Mouse (Mus musculus): ENCODE data around the gene Gm5617.
"Not testable (repeated sequence)": the region's sequence is repeated elsewhere in the genome, so short reads cannot be mapped to it uniquely, and the experiment has no call there.

Gm5617 gene

DNA sequence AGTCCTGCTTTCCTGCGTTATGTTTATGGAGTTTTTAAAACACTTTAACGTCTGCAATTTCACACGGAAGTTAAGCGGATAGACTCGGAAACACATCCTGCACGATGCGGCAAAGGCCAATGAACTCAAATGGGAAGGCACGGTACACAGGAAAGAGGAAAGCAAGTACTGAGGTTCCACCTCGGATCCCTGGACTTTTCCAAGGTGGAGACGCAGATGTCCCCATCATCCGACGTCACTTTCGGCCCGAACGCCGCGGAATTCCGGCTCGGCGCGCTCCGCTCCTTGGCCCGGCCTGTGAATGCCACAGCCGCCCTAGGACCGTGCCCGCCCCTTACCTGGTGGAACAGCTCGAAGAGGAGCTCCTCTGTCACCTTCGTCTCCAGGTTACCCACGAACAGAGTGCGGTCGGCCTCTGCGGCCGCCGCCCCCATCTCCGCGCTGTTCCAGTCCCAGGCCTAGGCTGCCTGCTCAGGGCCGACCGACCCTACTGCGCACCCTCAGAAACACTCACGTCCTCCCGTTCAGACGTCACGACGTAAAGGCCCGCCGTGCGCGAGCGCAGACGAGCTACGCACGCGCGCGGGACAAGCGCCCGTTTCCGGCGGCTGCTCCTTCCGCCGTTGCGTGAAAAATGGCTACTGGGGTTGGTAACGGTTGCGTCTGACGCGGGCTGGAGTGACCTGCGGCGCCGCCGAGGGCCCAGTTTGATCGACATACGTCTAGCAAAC is at the start of gene Gm5617, which contains the start of gene Rbm7:
TSS of gene Gm5617 (plus strand) at position 626 of the 731 bp plus-strand sequence.
TSS of gene Rbm7 (minus strand) at position 483 of the 731 bp plus-strand sequence.
- DNase-seq (ENCODE audit: low spot score), result peak; percentile 95

DNA sequence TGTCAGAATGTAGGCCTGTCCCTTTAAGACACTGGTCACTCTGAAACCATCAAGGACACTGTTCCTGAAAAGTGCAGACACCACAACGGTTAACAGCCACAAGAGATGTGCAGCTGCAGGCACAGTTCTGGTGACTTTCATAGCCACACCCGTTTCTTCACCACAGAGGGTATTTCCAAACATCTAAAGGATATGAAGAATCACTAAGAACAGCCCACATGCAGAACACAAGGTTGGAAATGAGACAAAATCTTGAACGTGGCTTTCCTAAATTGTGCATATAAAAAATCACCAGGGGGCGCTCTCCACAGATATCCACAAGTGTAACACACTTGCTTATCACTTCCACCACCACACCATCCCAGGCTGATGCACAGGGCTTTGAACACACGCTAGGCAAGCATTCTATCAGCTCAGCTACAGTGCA is 47.4 kb upstream of the Gm5617 start:
- no peak for DNase-seq (ENCODE audit: low spot score)

DNA sequence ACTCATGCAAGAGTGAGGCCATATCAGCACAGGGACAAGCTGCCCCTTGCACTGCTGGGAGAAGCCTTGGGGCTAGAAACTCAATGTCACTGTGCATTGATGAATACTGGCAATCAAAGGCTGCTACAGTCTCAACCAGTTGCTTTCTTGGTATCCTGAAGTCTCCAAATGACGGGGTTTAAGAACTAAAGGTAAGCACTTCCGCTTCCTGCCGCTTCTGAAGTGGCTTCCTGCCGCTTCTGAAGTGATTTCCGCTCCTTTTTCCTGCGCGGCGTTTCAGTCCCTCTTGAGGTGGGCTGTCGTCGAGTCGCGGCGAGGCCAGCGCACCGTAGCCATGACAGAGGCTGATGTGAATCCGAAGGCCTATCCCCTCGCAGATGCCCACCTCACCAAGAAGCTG is 45.2 kb upstream of the Gm5617 start:
- DNase-seq (ENCODE audit: low spot score), result no peak

DNA sequence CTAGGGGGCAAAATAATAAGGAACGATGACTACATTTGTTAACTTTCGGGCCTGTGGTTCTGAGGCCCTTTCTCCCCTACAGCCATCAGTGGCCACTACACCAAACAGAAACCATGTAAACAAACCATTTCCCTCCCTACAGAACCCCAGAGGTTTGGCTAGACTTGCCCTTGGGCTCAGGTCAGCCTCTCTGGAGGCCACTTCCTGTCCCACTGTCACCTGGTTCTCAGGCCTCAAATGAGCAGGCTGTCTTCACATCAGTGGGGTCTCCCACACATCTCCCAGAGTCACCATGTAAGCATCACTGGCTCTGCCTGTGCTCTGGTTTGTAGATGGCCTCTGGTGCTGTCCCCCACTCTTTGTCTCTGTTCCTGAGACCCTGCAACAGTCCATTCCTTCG is 39.3 kb upstream of the Gm5617 start:
- DNase-seq (ENCODE audit: low spot score), result no peak

DNA sequence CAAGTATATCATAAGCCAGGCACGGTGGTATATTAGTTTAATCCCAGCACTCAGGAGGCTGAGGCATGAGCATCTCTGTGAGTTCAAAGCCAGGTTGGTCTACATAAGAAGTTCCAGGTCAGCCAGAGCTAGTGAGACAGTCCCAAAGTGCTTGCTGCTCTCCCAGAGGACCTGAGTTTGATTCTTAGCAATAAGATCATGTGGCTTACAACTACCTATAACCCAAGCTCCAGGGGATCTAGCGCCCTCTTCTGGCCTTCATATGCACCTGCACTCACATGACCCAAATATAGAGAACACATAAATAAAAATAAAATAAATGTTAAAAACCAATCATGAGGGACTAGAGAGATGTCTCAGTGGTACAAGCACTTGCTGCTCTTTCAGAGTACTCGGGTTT is 36.4 kb upstream of the Gm5617 start:
- DNase-seq (ENCODE audit: low spot score), result no peak

DNA sequence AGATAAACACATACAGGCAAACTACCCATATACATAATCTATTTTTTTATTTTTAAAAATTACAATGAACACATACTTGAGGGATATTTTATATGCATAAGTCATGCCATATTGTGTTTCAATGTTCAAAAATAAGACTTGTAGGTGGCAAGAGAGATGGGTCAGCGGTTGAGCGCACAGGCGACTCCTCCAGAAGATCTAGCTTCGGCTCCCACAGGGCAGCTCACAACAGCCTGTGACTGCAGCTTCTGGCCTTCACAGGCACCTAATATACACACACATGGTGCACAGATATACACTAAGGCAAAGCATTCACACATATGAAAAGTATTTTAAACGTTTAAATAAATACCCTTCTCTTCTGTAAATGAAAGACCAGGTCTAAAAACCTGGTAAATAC is 35.9 kb upstream of the Gm5617 start:
- no peak for DNase-seq (ENCODE audit: low spot score)

DNA sequence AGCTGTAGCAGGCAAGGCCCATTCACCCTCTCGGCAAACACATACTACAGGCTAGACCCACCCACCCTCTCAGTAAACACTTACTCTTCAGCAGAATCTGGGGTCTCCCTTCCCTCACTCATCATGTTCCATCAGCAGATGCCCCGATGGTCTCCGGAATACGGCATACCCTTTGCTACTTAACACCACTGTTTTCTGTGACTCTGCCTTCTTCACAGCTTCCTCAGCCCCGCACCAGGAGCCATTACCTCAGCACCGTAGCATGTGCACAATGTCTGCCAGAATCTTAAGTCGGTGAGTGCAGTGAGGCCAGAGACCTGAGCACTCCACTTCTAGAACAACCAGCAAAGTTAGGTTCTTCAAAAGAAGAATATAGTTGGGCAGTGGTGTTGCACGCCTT is 34.5 kb upstream of the Gm5617 start:
- DNase-seq (ENCODE audit: low spot score), result no peak

DNA sequence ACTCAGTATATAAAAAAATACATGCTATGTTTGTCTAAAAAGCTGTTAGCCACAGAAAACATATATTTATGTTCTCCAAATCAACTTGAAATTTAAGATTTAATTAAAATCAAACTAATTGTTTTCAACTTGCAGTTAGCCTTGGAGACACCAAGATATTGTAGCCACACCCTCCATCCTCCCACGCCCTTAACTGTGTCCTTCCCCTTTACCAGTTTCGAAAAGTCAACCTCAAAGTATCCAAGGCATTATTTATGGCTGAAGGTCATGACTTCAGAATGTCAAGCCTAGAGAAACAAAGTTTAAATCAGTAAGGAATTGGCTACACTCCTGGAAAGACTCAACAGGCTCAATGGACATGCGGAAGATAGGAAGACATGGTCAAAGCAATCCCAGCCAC is 33.7 kb upstream of the Gm5617 start:
- no peak for DNase-seq (ENCODE audit: low spot score)

DNA sequence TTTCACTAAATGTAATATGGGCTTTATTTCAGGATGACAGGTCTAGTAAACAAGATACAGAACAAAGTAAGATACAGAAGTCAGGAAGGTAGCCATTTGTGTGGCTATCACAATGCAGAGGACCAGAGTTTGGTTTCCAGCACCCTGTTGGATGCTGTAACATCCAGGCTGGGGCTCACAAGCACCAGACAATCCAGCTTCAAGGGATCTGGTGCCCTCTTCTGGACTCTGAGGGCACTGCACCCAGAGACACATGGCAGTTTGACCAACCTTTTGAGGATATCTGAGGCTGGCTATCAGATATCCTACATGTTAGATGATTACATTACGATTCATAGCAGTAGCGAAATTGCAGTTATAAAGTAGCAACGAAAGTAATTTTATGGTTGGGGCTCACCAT is 29.6 kb upstream of the Gm5617 start:
- DNase-seq (ENCODE audit: low spot score), result no peak

DNA sequence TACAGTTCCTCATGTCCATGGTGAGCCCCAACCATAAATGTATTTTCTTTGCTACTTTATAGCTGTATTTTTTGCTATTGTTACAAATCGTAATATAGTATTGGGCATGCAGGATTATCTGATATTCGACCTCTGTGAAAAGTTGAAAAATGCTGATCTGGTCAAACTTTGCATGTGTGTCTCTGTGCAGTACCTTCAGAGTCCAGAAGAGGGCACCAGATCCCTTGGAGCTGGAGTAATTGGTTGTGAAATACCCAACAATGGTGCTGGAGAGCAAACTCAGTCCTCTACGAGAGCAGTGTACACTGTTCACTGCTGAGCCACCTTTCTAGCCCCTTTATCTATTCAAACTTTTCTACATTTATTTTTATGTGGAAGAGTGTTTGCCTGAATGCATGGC is 28.4 kb upstream of the Gm5617 start:
- peak; percentile 66 for DNase-seq (ENCODE audit: low spot score)

DNA sequence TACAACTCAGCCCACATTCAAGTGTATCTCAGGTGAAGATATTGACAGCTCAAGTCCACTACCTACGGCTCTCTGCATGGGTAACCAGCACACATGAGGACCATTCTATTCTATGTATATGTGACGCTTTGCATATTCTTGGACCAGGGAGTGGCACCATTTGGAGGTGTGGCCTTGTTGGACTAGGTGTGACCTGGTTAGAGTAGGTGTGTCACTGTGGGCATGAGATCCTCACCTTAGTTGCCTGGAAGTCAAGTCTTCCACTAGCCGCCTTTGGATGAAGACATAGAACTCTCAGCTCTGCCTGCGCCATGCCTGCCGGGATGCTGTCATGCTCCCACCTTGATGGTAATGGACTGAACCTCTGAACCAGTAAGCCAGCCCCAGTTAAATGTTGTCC is 27.8 kb upstream of the Gm5617 start:
- not testable (repeated sequence) for DNase-seq (ENCODE audit: low spot score)

DNA sequence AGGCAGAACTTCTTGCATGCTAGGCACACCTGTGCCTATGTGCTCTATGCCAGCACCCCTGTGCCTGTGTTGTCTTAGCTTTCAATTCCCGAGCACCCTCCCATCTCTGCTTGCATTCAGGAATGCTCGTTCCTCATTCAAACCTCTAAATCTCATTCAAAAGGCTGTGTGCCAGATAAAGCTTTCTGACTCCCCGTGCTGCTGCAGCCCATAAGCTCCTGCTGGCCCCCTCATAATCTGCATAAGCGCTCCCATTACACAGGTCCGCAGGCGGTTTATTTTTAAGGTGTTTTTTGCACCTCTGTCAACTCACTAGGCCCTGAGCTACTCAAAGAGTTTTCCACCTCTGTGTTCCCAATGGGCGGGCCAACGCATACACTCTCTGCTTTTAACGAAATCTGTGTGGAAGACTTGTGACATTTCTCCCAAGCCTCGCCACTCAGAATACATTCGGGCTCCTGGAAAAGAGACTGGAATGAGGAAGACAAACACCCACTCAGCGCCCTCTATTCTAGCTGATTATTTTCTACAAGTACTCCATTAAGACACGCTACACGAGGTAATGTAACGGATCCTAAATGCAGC is 22.7 kb upstream of the Gm5617 start:
- DNase-seq (ENCODE audit: low spot score), result no peak

DNA sequence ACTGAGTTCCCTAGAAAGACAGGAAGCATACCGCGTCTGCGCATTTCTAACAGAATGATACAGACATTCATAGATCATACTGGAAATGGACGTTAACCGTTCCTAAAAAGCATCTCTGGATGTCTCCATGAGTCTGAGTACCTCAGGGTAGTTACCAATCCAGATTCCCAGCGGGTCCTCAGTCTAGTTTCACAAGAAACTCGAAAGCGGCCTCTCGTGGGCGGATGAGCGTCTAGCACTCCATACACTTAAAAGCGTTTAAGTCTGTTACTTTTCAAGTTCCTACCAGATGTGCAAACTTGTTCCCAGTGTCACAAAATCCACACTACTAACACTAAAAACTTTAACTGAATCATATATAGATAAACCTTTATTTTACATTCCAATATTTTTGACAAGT is 22.1 kb upstream of the Gm5617 start:
- no peak for DNase-seq (ENCODE audit: low spot score)

DNA sequence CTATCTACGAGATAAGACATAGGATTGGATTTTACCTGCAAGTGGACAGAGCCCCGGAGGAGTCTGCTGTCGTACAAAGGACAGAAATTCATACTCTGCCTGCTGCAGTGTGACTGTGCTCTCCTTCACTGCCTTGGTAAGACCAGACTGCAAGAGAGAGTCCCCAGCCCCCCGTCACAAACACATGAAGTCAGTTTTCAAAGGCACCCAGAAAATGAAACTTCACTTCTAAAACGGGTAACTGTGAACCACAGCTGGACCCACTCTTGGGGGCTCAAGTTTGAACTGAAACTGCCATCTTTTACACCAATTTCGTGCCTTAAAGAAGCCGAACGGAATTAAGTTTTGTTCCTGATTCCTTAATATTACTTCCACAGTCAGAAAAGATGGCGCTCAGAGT is 20.9 kb upstream of the Gm5617 start:
- no peak for DNase-seq (ENCODE audit: low spot score)

DNA sequence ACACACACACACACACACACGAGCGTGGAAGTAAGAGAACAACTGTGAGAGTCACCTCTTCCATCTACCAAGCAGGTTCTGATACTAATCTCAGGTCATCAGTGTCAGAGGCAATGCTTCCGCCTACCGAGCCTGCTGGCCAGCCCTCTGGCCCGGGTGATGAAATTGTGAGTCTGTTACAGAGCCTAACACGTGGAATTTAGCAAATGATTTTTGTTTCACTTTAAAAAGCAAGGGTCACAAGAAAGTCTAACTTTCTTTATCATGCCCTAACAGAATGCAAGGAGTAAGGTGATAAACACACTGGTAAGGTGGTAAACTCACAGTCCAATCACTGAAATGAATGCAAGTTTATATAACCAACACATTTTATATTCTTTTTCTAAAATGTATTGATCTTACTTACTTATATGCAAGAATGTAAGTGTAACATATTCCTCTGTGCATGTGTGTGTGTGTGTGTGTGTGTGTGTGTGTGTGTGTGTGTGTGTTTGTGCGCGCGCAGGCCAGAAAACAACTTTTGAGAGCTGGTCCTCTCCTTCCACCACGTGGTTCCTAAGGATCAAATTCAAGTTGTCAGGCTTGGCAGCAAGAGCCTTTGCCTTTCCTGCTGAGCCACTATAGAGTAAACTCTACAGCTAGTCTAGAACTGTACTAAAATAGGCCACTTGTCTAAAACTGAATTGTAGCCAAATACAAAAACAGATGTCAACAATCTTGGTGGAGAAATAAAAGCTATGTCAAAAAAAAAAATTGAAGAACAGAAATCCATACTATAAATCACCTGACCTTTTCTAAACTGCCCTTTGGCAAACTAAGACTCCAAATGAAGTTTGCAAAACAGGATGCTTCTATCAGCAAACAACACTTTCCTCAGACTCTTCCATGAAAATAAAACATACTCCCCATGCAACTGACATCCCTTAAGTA is 18.7 kb upstream of the Gm5617 start:
- no peak for DNase-seq (ENCODE audit: low spot score)

DNA sequence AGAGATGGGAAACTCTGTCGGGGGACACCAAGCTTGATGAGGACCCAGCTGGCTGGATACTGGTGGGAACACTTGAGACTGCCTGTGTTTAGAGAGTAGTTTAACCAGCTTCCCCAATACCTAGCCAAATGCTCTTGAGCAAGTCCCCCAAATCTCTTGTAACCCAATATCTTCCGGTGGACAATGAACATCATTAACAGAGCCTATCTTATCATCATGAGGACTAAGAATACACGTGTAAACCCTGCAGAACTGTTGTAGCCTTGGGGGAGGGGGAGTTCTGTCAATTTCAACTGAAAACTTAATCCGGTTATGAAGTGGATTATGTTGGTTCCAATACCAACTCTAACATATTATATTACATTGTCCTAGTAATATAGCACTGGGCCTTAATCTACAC is 16.4 kb upstream of the Gm5617 start:
- no peak for DNase-seq (ENCODE audit: low spot score)

DNA sequence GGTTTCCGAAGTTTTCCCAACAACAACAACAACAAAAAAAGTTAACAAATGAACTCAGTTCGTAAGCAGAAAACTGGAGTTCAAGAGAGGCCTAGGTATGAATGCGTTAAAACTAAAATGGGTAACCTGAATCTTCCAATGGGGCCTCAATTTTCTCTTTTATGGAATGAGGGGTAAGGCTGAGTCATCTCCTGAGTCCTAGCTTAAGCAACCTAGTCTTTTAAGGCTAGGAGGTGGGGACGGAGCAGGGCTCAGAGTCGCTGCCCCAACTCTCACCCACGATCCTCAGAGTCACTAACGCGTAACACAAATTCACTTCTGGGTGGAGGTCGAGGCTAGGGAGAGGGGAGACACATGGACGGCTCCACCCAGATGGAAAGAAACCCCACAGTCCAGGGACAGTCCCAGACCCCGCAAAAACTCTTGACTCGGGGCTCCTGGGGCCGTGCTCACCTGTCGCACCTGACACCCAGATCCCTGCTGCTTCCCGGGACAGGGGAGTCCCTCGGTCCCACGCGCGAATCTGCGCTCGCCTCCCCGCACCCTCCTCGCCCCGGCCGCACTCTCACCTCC is 15.3 kb upstream of the Gm5617 start:
- DNase-seq (ENCODE audit: low spot score), result no peak

DNA sequence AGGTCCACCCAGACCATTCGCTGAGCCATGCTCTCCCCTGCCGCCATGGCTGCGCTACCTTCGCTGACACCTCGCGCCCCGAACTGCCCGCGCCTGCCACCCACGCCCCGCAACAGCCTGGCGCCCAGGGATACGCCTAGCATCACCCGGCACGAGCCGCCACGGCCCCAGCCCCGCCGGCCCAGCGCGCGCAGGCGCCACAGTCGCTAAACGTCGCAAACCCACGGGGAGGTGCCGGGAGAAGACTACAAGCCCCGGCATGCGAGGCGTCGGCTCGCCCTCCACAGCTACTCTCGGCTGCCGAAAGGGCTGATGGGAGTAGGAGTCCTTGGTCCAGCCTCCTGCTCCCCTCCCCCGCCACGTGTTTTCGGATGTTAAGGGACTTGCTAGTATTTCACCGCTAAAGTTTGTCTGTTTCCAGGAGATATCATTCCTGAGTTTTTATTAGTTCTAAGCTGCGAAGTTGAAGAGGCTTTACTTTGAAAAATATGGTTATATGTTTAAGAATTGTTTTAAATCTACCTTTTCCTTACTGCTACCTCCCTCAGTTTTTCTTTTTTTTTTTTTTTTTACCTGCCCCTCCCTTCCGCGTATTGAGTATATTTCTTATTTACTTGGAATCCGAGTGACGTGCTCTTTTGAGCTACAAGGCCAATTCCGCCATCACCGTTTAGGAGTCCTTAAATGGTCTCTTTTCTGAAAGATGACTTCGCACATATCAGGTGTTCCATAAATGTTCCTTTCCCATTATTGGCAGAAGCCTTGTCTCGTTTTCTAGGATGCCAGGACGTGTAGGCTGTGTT is 14.6 kb upstream of the Gm5617 start, which contains the start of gene Rexo2:
TSS of gene Rexo2 (minus strand) at position 213 of the 803 bp plus-strand sequence.
- peak; percentile 82 for DNase-seq (ENCODE audit: low spot score)

DNA sequence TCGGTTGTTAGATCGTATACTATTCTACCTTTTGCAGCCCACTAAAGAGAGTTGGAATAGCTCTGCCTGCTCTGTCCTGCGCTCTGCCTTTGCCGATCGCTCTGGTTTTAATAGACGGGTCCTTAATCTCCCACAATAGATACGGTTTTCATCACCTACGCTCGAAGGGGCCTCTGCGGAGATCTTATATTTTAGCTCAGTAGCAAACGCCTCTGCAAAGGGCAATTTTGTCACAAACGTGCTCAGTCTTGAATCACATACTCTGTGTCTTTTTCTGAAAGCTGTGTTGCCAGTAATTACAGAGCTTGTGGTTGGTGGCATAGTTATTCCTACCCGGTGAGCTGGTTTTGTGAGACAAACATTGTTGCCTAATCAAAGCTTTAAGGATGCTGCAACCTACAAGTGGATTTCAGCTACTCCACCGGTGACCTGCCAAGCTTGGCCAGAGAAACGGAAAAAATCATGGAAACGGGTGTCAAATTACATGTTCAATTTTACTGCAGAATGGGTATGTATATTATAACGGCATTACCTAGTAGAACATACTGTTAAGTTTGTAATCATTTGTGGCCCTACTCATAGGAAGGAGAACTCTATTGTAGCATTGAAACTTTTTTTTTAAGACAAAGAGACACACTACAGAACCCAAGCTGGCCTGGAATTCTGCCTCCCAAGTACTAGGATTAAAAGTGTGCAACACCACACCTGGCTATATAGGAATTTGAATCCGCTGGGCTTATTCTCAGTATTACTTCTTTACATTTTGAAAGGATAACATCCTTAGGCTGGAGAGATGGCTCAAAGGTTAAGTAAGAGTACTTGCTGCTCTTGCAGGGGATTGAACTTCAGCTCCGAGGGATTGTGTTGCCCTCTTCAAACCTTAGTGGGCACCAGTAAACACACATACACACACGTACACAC is 13.8 kb upstream of the Gm5617 start:
- no peak for DNase-seq (ENCODE audit: low spot score)

DNA sequence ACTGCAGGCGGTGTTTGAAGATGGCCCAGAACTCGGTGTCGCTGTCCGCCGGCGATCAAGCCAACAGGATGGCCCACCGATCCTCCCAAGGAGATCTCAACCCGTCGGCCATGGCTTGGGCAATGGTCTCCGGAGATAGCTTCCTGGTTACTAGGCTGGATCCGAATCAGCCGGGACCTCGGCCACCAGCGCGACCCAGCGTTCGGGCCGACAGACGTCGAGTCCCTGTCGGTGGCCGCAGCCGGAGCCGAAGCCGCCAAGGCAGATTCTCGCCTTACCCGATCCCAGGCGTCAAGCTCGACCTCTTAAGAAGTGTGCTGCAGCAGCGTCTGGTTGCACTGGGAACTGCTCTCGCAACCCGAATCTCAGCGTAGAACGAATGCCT is 298 bp downstream of the Gm5617 start:
- DNase-seq (ENCODE audit: low spot score), result no peak

All from ovary, postnatal 14 days (tissue).